Mouse (Mus musculus) liver, adult 2 months (tissue): ENCODE data around the gene Tbc1d8b. TPM values are rescaled to one million over a fixed set of nuclear protein-coding genes. Genes with fewer than 3 reads are reported as not detected.

ENCODE experiments used
- DNase-seq: peaks from one replicate; pipeline ENCODE4 v3.0.0-alpha.2; 2011; ENCODE audit warnings: low read depth, low spot score; ENCODE audit errors: extremely low read depth
- H3K27ac ChIP-seq: fragments of 200-500 bp; replicated peaks from 2 replicates; pipeline ENCODE4 v1.5.1; 2012; ENCODE audit warnings: low read depth, mild to moderate bottlenecking, control low read depth, inconsistent platforms, low read length; ENCODE audit not compliant: insufficient read depth
- H3K27me3 ChIP-seq: fragments of 200-500 bp; 2 replicates; pipeline ENCODE4 v1.6.1; 2012; ENCODE audit warnings: mild to moderate bottlenecking, moderate library complexity, low read length, inconsistent platforms; ENCODE audit not compliant: control insufficient read depth, insufficient read depth
- H3K36me3 ChIP-seq: fragments of 200-500 bp; 2 replicates; pipeline ENCODE4 v1.6.1; 2012; ENCODE audit warnings: low read length, inconsistent platforms; ENCODE audit not compliant: control insufficient read depth, insufficient read depth
- H3K4me1 ChIP-seq: fragments of 200-500 bp; 2 replicates; pipeline ENCODE4 v1.6.1; 2011; ENCODE audit warnings: low read length; ENCODE audit not compliant: control insufficient read depth, insufficient read depth
- H3K4me3 ChIP-seq: fragments of 200-500 bp; 2 replicates; pipeline ENCODE4 v1.5.1; 2011; ENCODE audit warnings: low read depth, mild to moderate bottlenecking, control low read depth, low read length, moderate library complexity; ENCODE audit not compliant: insufficient read depth
- H3K79me2 ChIP-seq: fragments of 200-500 bp; 2 replicates; pipeline ENCODE4 v1.6.1; 2012; ENCODE audit warnings: inconsistent platforms, mild to moderate bottlenecking, low read length, moderate library complexity; ENCODE audit not compliant: control insufficient read depth, insufficient read depth
- H3K9ac ChIP-seq: fragments of 200-500 bp; 2 replicates; pipeline ENCODE4 v1.6.1; 2012; ENCODE audit warnings: low read depth, mild to moderate bottlenecking, control low read depth, inconsistent platforms, low read length
- CTCF ChIP-seq: fragments of 200-500 bp; IDR thresholded peaks from 2 replicates; pipeline ENCODE4 v1.5.1; 2011; ENCODE audit warnings: low read depth, low read length, control low read depth
- POLR2A ChIP-seq: fragments of 200-500 bp; IDR thresholded peaks from 2 replicates; pipeline ENCODE4 v1.6.1; 2011; ENCODE audit warnings: low read length, control low read depth; ENCODE audit not compliant: insufficient read depth; ENCODE audit errors: extremely low read depth
- WGBS: fragments of 180-500 bp; shearing (Covaris S2); methylation state at CpG from one replicate; pipeline ENCODE4 v1.1.7; 2018; 5-methylcytosine and 5-hydroxymethylcytosine counted together
- polyA plus RNA-seq: library from polyadenylated mRNA; depleted of rRNA; stranded (reverse); fragments of >200 nt; gene quantifications from 2 replicates; pipeline ENCODE4 v1.2.3, GENCODE M21; 2012
- total RNA-seq: library from RNA; depleted of rRNA; stranded (reverse); fragments of >200 nt; gene quantifications from 2 replicates; pipeline ENCODE4 v1.2.3, GENCODE M21; 2014

Gene Tbc1d8b
- total and polyA plus RNA-seq, 2 experiments = 1.6 to 16.1 TPM

DNA sequence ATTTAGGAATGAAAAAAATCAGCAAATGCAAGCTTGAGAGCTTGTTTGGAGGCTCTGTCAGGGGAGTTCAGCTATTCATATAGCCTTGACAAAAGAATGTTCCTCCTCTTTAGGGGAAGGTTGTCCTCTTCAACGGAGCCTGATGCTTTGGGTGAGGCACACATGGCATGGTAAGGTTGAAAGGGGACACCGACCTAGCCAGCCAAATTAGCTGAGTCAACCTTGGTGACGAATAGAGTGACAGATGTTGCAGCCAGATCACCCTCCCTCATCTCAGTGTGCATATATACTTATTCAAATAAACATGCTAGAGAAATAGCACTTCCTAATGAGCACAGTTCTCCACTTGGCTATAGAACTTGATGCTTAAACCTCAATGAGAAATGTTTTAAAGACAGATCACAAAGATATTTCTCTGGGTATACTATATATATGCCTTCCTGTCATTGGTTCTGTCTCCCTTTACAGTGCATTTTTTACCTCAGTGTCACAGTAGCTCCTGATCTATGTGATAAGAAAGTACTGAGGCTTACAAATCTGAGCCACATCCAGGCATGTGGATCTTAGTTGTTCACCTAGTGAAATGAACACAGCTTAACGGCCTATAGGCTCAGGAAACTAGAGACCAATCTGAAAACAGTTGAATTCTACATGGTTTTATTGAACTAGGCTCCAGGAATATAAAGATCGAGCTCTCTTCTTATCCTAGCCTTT lies 30.3 kb upstream of the Tbc1d8b start:
- H3K27ac ChIP-seq = no peak overlapping the region
- H3K36me3 ChIP-seq = no peaks in the 10 kb centered on the region
- H3K4me1 ChIP-seq = no peaks in the 10 kb centered on the region
- no peak for DNase-seq
- no peak overlapping the region for H3K9ac ChIP-seq
- no peaks in the 10 kb centered on the region for H3K79me2 ChIP-seq
- no peak overlapping the region for H3K4me3 ChIP-seq
- 52% methylated on average over 5 of the region's 5 CpGs for WGBS
- no peak for TF ChIP-seq CTCF
- TF ChIP-seq POLR2A = no peak
- no peaks in the 10 kb centered on the region for H3K27me3 ChIP-seq

DNA sequence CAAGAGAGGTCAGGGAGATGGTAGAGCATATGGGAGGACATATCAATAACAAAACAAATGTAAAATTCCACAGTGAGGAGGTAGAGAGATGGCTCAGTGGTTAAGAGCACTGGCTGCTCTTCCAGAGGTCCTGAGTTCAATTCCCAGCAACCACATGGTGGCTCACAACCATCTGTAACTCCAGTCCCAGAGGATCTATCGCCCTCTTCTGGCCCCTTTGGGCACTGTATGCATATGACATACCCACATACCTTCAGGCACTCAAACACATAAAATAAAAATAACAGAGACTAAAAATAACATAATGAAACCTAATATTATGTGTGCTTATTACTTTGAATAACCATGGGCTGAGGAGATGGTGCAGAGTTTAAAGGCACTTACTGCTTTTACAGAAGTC lies 22.7 kb upstream of the Tbc1d8b start:
- H3K79me2 ChIP-seq = no peaks in the 10 kb centered on the region
- H3K27ac ChIP-seq = no peak overlapping the region
- H3K4me3 ChIP-seq = no peak overlapping the region
- no peaks in the 10 kb centered on the region for H3K4me1 ChIP-seq
- no peak for TF ChIP-seq POLR2A
- no peaks in the 10 kb centered on the region for H3K27me3 ChIP-seq
- no peak for DNase-seq
- H3K36me3 ChIP-seq = no peaks in the 10 kb centered on the region; the same call in 1 of the 2 replicates
- no peak overlapping the region for H3K9ac ChIP-seq
- WGBS = 77% methylated on average over 1 of the region's 1 CpGs

DNA sequence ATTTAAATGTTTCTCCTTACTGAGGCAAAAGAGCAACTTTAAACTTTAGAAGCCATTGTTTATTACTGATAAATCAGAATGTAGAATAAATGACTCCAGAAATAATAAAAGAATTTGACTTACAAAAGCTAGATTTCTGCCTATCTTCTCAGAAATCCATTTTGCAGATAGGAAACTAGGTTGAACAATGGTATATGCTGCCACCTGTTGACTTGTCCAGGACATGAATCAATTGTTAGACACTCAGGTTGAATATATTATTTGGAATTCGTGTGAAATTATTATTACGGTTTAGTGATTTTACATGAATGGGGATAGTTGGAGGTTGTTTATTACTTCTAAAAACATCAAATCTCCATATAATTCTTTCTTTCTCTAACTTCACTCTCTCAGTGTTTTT lies 19.0 kb upstream of the Tbc1d8b start:
- Histone ChIP-seq H3K4me1 (no peaks in the 10 kb centered on the region), H3K79me2 (no peaks in the 10 kb centered on the region), H3K4me3 (no peak overlapping the region), H3K36me3 (no peaks in the 10 kb centered on the region; the same call in 1 of the 2 replicates), H3K27me3 (no peaks in the 10 kb centered on the region), H3K27ac (no peak overlapping the region), H3K9ac (no peak overlapping the region)
- TF ChIP-seq POLR2A = no peak
- TF ChIP-seq CTCF = peak; percentile 20
- peak; percentile 33 for DNase-seq
- WGBS = 80% methylated on average over 2 of the region's 2 CpGs

DNA sequence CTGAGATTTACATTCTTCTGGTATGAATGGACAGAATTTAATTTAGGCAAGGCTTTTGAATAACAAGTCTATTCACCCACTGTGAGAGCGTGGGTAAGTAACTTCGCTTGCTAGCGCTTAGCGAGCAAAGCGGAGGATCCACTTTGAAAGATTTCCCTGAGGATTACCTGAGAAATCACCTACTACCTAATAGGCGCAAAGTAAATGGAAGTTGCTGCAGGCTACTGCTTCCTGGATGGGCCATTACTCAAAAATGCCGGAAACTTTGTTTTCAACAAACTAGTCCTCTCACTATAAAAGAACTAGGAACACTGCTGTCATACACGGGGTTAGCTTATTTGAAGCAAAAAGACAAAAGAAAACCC lies 404 bp upstream of the Tbc1d8b start:
- peak overlapping the region; percentile 42; the same call in 1 of the 2 replicates for H3K9ac ChIP-seq
- H3K79me2 ChIP-seq = no peaks in the 10 kb centered on the region; the same call in 1 of the 2 replicates
- 0 out of 2 replicates have a peak, but pooled peaks cover 2% of the 10 kb centered on the region for H3K4me1 ChIP-seq
- H3K27ac ChIP-seq = peak overlapping the region; percentile 53
- H3K36me3 ChIP-seq = no peaks in the 10 kb centered on the region
- no peak for DNase-seq
- H3K27me3 ChIP-seq = no peaks in the 10 kb centered on the region
- peak overlapping the region; percentile 38; the same call in 1 of the 2 replicates for H3K4me3 ChIP-seq
- WGBS = 0% methylated on average over 8 of the region's 8 CpGs
- TF ChIP-seq POLR2A (no peak), CTCF (no peak)

DNA sequence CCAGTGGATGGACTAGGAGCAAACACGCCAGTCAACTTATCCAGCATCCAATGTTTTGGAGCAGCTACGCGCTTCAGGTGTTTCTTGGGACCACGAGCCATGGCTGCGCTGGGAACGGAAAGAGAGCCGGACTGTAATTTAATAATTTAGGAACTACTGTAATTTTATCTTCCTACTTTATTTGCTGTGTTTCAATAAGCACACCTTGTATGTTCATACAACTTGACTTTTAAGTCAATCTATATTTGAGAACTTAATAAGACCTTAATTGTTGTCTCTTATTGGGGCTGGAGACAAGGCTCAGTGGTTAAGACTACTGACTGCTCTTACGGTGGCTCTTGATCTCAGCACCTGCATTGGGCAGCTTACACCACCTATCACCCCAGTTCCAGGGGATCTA lies 29.6 kb downstream of the Tbc1d8b start, which contains the start of gene Gm15013:
Gm15013 (minus strand) TSS at position 101 of the 400 bp plus-strand sequence.
- Histone ChIP-seq H3K4me3 (no peak within 1 kb of the TSS), H3K9ac (no peak within 1 kb of the TSS), H3K4me1 (no peaks in the 10 kb centered on the region), H3K27ac (no peak within 1 kb of the TSS), H3K36me3 (0 out of 2 replicates have a peak, but pooled peaks cover 2% of the 10 kb centered on the region), H3K79me2 (no peaks in the 10 kb centered on the region), H3K27me3 (no peaks in the 10 kb centered on the region)
- no peak for DNase-seq
- no peak for TF ChIP-seq CTCF
- TF ChIP-seq POLR2A = no peak
- 96% methylated on average over 8 of the region's 8 CpGs for WGBS

DNA sequence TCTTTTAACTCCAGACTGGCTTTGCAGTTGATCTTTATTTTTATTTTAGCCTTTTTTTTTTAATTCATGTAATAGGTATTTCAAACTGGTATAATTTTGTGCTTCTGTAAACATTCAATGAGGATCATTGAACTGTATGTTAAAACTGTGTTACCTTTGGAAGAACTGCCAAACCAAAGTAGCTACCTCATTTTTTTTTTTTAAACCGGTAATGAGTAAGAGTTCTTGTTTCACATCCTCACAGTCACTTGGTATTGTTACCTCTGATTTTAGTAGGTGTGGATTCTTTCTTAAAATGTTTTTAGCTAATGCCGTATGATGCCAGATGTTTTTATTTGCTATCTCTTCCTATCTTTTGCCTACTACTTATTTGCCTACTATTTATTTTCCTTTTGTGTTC lies 37.6 kb downstream of the Tbc1d8b start:
- Histone ChIP-seq H3K4me1 (no peaks in the 10 kb centered on the region), H3K4me3 (no peak overlapping the region), H3K79me2 (no peaks in the 10 kb centered on the region), H3K36me3 (peaks cover 6% of the 10 kb centered on the region; the same call in 1 of the 2 replicates), H3K27me3 (no peaks in the 10 kb centered on the region), H3K27ac (no peak overlapping the region), H3K9ac (no peak overlapping the region)
- 81% methylated on average over 2 of the region's 2 CpGs for WGBS
- TF ChIP-seq CTCF (no peak), POLR2A (no peak)
- DNase-seq = no peak
